Mouse (Mus musculus): ENCODE results near the gene Snph.

The Snph gene

DNA sequence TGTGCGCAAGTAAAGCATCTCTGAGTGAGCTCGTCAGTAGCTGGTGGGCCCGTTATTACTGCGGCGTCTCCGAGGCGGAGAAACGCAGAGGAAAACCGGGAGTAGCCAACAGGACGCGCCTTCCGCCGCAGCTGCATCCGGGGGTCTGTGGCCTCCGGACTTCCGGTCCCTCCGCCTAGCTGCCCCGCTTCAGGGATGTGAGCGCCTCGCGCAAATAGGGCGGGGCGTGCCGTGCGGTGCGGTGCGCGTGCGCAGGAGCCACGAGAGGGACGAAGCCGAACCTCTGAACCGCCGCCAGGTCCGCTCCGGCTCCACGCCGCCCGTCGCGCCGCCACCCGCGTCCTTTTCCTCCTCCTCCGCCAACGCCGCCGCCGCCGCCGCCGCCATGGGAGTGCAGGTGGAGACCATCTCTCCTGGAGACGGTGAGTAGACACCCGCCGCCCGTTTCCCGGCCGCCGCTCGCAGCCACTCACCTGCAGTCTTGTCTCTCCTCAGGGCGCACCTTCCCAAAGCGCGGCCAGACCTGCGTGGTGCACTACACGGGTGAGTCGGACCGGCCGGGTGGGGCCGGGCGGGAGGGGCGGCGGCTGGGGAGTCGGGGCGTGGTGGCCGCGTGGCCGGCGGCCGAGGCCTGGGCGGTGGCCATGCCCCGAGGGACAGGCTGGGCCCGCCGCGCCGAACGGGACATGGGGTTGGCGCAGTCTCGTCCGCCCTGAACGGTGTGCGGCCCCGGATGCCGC lies 89.9 kb downstream of the Snph start, which contains the start of gene Fkbp1a:
Fkbp1a (plus strand) TSS at position 161 of the 740 bp plus-strand sequence.
- peak; percentile 97 for DNase-seq
